Mouse (Mus musculus) urinary bladder, postnatal 25 days (tissue): ENCODE measurements around the gene Fryl.
"Not testable (repeated sequence)": the region's sequence is repeated elsewhere in the genome, so short reads cannot be mapped to it uniquely, and the experiment has no call there.

Experiments
- DNase-seq: peaks from one replicate; pipeline ENCODE4 v3.0.0; 2022; ENCODE audit warnings: low spot score

Gene Fryl

DNA sequence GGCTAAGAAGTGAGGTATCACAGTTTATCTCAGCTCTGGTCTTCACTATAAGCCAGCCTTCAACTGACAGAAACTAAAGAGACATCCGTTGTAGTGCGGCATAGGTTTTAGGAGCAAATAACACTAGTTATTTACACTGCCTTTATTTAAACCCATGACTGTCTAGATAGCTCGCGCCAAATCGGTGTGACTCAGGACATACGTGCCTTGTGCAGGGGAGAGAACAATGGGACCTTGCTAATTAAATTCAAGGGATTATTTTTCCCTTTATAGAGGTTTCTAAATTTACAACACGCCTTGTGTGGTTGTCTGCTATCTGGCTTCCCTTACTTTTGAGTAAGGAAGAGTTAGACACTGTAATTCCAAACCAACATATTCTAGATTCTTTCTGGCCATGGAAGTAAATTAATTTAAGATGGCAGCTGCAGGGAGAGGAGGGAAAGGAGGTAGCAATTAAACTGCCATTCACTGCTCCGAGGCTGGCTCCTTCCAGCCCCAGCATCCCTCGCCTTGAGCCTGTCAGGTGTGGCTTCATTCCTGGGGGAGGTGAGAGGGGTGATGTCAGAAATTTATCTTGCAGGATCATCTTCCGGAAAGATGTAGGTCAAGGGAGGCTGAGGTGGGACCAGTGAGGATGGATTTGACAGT, 154.0 kb downstream of the Fryl start:
- DNase-seq, result no peak

DNA sequence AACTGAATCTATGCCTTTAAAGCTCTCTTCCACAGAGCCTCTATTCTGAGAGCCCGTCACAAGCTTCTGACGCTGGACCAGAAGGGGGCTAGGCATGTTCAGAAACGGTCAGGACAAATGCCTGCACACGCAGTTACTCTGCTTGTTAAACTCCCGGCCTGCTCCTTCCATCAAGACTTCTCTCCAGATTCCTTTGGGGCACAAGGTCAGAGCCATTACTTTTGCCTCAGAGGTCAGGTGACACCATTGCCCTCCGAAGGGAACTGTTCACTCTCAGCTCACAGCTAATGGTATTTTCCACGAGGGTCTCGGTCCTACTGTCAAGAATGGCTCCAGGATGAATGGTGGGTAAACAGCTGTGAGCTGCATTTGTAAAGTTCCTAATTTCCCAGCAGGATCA, 164.2 kb downstream of the Fryl start:
- DNase-seq, result no peak

DNA sequence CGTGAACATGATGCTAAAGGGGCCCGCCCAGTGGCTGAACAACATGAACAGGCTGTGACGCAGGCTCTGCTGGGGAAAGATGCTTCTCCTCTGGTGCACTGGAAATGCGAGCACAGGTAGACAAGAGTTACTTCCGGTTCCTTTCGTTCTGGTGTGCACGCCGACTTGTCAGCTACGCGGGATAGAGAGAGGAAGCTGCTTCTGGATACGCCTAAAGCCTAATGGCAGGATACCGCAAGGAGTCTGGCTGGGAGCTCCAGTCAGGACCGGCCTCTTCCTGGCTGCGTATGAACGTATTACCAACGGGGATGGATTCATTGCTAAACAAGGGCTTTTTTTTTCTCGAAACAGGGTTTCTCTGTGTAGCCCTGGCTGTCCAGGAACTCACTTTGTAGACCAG, 167.3 kb downstream of the Fryl start:
- DNase-seq, result no peak

DNA sequence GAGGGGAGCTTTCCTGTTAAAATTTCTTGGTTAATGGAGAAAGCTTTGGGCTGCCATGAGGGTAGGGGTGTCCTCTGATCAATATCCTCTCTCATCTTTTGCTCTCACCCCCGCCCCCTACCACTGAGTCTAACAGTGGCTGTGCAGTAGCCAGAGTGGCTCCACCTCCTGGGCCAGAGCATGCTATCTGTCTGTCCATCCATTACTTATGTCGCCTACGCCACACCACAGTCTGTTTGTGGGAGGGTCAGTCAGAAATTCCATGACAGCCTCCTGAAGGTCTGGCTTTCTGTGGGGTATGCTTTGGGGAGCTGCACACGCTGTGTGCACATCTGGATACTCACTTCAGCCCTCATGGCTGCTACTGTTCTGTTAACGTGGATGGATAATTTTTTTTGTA, 174.9 kb downstream of the Fryl start:
- DNase-seq, result no peak

DNA sequence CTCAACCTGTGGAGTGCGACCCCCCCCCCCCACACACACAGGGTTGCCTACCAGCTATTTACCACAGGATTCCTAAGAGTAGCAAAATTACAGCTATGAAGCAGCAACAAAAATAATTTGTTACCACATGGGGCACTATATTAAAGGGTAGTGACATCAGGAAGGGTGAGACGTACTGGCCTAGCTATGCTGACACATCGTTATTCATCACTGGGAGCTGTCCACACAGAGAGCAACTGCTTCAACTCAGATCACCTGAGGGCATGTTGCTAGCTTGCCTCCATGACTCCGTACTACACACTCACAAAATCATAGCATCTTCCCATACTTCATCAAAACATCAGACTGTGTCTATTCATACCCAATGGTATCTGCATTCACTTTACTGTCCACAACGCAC, 176.6 kb downstream of the Fryl start:
- DNase-seq, result no peak

DNA sequence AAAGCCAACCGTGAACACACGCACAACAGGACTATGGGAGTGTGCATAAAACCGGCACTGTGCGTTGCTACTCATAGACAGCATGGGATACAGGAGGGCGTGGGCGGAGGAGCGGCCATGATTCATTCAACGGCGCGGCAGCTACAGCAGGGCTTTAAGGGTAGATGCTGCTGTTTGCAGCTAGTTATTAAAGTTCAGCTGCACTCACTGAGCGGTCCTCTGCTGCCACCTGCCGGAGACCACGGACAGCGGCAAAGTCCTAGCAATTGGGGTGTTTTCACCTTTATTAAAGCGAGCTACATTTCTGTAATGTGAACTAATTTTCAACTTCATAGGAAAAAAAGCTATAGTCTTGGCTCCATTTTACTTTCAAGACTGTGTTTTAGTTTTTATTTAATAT, 185.1 kb downstream of the Fryl start:
- DNase-seq, result peak; percentile 87

DNA sequence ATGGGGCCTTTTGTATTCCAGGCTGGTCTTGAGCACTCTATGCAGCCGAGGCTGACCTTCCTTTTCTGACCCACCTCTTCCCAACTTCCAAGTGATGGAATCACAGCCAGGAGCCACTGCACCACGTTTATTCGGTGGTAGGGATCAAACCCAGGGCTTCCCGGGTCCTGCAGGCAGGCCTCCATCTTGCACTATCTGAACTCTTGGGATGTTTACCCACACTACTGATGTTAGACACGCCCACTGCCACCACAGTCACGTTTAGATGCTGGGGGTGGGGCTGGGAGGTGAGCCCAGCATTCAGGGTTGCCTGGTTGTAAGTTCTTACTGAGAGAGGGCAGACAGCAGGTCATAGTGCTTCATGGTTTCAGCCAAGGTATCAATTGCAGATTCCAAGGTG, 189.5 kb downstream of the Fryl start:
- DNase-seq, result no peak

DNA sequence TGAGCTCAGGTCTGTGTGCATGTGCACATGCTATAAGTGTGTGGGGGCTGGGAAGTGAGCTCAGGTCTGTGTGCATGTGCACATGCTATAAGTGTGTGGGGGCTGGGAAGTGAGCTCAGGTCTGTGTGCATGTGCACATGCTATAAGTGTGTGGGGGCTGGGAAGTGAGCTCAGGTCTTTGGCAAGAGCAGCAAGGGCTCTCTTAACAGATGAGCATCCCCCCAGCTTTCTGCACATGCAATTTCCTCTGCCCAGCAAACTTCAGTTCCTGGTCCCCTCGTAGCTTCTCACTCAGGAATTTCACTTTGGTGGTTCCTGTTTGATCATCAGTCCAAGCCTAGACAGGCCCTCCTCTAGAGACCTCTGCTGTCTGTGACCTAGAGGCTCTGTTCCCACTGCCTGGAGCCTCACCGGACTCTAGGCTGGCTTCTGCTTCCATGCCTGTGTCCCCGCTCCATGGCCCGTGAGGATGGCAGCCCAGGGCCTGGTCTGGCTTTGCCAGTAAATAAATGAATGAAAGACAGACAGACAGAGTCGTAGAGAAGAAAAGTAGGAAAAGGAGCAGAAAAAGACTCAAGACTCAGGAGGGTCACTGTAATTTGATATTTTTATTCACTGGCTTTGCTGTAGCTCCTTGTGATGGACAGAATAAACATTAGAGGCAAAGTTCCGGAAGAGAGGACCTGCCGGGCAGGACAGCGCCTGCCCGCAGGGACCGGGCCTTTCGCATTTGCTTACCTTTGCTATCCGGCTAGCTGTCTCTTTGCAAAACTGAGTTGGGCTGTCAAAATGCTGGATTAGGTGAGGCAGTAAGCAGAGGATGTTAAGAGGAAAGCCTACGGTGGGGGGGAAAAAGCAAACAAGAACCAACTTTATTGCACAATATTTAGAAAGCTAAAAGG, 192.4 kb downstream of the Fryl start:
- no peak for DNase-seq

DNA sequence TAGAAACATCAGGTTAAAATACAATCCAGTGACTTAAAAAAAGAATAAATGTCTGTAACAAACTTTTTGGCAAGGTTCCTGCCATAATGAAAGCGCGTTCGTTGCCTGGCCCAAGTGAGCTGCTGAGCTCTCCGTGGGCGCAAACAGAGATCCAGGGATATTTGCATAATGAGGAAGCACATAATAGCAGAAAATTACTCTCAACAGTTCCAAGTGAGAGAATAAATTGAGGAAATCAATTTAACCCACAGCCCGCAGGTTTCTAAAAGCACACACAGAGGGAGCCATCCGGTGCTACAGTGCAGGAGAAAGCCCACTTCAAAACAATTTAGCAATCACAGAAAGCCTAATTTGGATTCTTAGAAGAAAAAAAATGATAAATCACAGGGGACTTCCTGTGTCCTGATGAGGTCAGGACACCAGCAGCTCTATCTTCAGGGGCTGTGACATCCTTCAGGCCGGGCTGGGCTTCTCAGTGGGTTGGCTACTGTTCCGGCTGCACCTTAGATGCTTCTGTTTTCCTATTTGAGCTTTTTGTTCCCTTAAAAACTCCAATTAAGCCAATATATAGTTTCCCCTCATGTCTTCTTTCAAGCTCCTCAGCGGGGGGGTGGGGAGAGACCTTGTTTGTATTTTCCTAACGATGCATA, 194.8 kb downstream of the Fryl start:
- no peak for DNase-seq

DNA sequence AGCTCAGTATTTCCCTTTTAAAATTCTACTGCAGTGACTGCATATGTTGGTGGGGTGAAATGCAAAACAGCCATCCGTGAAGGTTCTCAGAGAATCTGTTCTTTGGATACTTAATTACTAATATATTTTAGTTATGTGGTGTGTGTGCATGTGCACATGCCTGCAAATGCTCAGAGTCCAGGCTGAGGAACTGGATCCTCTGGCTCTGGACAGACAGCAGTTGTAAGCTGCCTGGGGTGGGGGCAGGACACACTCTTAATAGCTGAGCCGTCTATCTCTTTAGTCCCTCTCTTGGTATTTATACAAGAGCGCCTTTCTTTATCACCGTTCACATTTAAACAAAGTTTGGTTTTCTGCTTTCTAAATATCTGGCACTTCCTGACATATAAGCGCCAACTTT, 199.5 kb downstream of the Fryl start:
- DNase-seq, result no peak

DNA sequence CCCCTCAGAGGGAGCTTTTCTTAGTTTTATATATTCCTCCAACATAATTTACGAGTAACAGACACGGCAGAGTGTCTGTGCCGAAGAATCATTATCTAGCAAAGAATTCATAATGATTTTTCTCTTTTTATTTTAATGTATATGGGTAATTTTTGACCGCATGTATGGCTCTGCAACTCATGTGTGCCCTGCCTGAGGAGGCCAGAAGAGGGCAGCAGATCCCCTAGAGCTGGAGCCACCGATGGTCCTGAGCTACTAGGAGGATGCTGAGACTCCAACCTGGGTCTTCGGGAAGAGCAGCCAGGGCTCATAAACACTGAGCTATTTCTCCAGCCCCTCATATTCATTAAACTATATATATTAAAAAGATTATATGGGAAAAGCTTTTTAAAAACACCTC, 200.0 kb downstream of the Fryl start:
- DNase-seq, result no peak

DNA sequence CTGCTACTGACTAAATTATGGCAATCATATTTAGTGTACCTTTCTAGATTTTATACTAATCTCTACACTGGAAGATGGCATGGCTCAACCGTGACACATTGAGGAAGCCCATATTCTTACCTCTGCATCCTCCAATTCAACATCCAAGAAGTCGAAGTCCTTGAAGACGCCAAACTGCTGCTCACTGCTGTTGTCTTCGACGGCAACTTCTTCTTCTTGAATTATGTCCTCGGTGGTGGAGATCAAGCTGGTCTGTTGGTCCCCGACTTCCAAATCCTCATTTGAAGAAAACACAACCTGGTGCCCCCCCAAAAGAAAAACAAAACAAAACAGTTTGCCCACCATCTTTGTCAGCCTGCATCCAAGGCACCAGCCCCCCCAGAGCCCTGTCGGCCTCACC, 202.5 kb downstream of the Fryl start:
- no peak for DNase-seq

DNA sequence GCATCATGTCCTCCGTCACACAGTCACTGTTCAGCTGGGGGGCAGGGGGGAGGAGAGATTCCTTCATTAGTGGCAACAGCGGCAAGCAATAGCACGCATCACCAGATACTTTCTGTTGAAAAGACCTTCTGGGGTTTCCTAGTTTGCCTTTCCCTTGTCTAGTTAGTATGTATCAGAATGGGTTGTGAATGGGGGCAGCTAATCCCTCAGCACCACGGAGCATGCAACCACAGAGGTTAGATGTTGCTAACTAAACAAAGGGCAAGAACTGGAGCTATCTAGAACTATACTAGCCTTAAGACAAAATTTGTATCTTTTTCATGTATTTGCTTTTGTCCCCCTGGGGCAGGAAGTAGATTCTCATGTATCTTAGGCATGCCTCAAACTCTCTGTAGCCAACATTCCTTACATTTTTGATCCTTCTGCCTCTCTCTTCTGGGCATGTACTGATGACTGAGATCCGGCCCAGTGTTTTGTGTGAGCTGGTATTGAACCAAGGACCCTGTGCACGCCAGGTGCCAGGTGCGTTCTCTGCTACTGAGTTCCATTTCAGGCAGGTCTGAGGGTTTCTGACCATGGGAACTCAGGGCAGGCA, 208.7 kb downstream of the Fryl start:
- no peak for DNase-seq

DNA sequence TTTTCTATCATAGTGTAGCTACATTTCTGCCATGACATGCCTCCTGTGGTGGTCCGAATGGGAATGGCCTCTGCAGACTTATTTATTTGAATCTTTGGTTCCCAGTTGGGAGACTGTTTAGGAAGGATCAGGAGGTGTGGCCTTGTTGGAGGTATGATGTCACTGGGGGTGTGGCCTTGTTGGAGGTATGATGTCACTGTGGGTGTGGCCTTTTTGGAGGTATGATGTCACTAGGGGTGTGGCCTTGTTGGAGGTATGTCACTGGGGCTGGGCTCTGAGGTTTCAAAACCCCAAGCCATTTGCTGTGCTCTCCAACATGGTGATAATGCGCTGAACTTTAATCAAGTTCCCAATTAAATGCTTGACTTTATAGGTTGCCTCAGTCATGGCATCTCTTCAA, 212.4 kb downstream of the Fryl start:
- DNase-seq, result no peak

DNA sequence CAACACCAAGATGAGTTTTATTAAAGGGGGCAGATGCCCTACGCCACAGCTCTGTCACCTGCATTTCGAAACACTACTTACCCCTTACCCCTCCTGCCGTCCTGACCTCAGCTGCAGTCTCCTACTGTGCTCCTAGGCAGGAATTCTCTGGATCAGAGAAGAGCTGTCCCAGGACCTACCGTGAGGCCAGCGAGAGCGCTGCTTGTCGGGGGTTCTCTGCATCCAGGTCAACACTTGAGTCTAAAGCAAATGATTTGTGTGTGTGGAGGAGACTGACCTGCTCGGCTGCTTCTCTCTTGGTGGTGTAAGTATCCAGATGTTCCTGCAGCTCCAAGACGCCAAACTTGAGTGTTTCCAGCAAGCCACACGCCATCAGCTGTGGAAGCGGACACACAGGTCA, 223.9 kb downstream of the Fryl start:
- DNase-seq, result no peak

DNA sequence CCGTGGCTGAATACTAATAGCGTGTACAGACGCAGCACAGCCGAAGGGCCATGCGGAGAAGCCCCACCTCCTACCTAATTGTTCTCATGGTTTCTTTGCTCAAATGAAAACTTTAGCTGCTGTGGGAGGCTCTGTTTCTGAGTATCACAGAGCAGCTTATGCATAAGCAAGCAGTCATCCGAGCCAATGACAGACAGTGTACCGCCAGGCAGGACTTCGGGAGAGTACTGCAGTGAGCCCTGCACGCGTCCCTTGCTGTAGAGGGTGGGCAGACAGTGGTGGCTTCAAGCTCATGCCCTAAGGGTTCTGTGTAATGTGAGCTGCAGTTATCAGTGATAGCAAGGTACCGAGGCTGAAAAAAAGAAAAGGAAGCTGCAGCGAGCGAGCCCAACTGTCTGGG, 227.8 kb downstream of the Fryl start:
- DNase-seq, result no peak

DNA sequence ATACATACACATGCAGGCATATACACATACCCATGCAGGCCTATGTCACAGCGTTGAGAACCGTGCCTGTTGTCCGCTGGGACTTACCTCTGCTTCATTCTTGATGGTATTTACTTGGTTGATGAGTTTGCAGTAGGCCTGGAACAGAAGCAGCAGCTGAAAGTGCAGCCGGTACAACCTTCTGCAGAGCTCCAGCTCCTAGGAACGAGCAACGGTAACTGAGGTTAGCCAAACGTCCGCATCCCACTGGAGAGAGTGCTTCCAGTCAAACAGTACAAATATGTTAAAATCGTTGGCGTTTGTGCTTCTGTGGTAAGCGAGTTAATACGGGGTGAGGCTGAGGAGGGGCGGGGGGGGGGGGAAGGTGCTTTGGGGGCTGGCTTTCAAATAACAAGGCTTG, 232.6 kb downstream of the Fryl start:
- DNase-seq, result no peak

DNA sequence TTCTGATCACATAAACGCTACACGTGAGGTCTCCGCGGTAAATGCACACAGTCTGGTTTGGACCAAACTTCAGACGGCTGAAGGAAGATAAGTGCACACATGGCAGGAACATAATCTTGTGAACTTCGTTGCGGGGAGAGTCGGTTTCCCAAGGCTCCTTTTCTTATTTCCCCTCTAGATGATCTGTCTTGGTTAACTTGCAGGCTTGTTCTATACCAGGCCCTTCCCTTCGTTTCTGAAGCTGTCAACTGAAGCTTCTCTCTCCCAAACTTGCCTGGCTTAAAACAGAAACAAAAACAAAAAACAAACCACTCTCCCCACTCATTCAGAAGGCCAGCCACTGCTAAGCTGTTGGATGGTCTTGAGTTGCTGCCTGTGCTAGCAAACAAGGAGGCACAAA, 241.7 kb downstream of the Fryl start:
- DNase-seq, result no peak

DNA sequence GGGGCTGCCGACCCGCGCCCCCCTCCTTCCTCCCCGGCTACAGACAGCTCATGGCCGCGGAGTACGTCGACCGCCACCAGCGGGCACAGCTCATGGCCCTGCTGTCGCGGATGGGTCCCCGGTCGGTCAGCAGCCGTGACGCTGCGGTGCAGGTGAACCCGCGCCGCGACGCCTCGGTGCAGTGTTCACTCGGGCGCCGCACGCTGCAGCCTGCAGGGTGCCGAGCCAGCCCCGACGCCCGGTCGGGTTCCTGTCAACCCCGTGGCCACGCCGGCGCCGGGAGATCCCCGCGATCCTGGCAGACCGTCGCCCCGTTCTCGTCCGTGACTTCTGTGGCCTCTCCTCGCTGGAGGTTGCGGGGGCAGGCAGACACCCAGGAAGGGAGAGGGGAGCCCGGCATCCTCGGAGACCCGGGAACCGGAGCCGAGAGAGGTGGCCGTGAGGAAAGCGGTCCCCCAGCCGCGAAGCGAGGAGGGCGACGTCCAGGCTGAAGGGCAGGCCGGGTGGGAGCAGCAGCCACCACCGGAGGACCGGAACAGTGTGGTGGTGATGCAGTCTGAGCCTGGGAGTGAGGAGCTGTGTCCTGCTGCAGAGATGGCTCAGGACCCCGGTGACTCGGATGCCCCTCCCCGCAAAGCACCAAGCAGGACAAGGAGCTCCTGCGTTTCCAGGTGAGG, 242.7 kb downstream of the Fryl start:
- not testable (repeated sequence) for DNase-seq

DNA sequence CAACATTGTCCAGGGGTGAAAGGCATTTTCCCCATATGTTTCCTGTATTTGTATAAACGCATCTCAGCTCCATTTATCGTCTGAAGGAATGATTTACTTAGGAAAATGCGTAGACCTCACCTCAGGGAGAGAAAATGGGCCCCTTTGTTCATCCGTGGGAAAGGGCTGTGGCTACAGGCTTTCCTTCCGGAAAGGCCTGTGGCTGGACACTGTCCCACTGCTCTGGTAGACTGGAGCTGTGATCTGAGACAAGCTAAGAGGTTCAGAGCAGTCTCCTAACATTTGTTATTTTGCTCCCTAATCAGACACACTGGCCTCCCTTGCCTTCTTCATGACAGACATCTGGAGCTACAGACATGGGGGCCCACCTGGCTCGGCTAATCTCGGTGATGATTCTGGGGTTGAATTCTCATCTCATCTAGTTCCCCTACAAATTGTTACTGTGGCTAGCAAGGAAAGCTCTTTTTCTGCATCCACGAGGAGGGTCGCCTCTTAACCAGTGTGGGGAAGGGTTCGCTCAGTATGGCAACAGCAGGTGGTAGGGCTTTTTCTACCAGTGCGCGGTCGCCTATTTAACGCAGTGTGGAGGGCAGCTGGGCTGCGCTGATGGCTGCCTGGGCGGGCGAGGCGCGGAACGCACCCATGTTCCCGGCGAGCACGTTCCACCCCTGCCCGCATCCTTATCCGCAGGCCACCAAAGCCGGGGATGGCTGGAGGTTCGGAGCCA, 243.4 kb downstream of the Fryl start:
- not testable (repeated sequence) for DNase-seq

DNA sequence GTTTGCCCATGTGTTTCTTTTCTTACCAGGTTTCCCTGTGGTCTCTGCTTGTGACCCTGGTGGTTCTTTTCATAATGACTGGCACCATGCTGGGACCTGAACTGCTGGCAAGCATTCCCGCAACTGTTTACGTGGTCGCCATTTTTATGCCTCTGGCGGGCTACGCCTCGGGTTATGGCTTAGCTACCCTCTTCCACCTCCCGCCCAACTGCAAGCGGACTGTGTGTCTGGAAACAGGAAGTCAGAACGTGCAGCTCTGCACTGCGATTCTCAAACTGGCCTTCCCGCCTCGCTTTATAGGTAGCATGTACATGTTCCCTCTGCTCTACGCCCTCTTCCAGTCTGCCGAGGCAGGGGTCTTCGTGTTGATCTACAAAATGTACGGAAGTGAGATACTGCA, 244.6 kb downstream of the Fryl start:
- not testable (repeated sequence) for DNase-seq

DNA sequence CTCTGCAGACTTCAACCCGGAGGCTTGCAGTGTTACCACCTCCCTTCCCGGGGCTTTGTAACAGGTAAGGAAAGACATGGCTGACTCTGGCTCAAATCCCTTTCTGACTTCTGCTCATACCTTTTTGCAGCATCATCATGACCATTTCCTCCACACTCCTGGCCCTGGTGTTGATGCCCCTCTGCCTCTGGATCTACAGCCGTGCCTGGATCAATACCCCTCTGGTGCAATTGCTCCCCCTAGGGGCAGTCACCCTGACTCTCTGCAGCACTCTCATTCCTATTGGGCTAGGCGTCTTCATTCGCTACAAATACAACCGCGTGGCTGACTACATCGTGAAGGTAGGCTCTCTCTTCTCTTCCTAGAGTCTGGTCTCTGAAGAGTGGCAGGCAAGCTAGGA, 248.2 kb downstream of the Fryl start:
- DNase-seq, result not testable (repeated sequence)
